Mouse (Mus musculus): ENCODE results near the gene Tmem63a. TPM values are rescaled to one million over a fixed set of nuclear protein-coding genes. Genes with fewer than 3 reads are reported as not detected.
"Not testable (repeated sequence)": the region's sequence is repeated elsewhere in the genome, so short reads cannot be mapped to it uniquely, and the experiment has no call there.

Gene Tmem63a
- 3.6 and 3.7 TPM in 2 replicates for polyA plus RNA-seq (2012; rRNA removed)

GRCm38 (mm10) chr1:180942166-180943031 is at the start of gene Tmem63a:
Gene Tmem63a (plus strand): TSS chr1:180942344.
- peaks cover 7% of the 10 kb centered on the region for H3K4me1 ChIP-seq (ENCODE audit: control insufficient read depth, insufficient read depth, low read length)
- no peaks in the 10 kb centered on the region for H3K36me3 ChIP-seq (ENCODE audit: control insufficient read depth, insufficient read depth, low read length)
- H3K4me3 ChIP-seq (ENCODE audit: control insufficient read depth, low read depth, low read length), result peak within 1 kb of the TSS; percentile 79
- no peak for TF ChIP-seq CTCF (IDR thresholded peaks at IDR 0.05; ENCODE audit: control insufficient read depth, insufficient read depth, insufficient replicate concordance, low read depth, low read length)
- TF ChIP-seq POLR2A (IDR thresholded peaks at IDR 0.05; ENCODE audit: control insufficient read depth, low read depth, low read length), result peak; percentile 10; the same call in 1 of the 2 replicates
- no peaks in the 10 kb centered on the region for H3K27me3 ChIP-seq (ENCODE audit: control insufficient read depth, insufficient read depth, low read length)
- peak within 1 kb of the TSS; percentile 80 for H3K27ac ChIP-seq (ENCODE audit: control insufficient read depth, insufficient read depth, low read depth, low read length)

GRCm38 (mm10) chr1:180892808-180893207 is 49.3 kb upstream of the Tmem63a start, which contains the start of gene Lefty2:
Gene Lefty2 (plus strand): TSS chr1:180893108.
- no peaks in the 10 kb centered on the region for H3K27me3 ChIP-seq (ENCODE audit: control insufficient read depth, insufficient read depth, low read length)
- H3K4me3 ChIP-seq (ENCODE audit: control insufficient read depth, low read depth, low read length), result no peak within 1 kb of the TSS
- H3K27ac ChIP-seq (ENCODE audit: control insufficient read depth, insufficient read depth, low read depth, low read length), result no peak within 1 kb of the TSS
- TF ChIP-seq CTCF (IDR thresholded peaks at IDR 0.05; ENCODE audit: control insufficient read depth, insufficient read depth, insufficient replicate concordance, low read depth, low read length), result no peak
- no peak for TF ChIP-seq POLR2A (IDR thresholded peaks at IDR 0.05; ENCODE audit: control insufficient read depth, low read depth, low read length)
- H3K4me1 ChIP-seq (ENCODE audit: control insufficient read depth, insufficient read depth, low read length), result peaks cover 15% of the 10 kb centered on the region
- H3K36me3 ChIP-seq (ENCODE audit: control insufficient read depth, insufficient read depth, low read length), result no peaks in the 10 kb centered on the region

GRCm38 (mm10) chr1:180894088-180894987 is 47.8 kb upstream of the Tmem63a start:
- H3K4me1 ChIP-seq (ENCODE audit: control insufficient read depth, insufficient read depth, low read length); H3K36me3 ChIP-seq (ENCODE audit: control insufficient read depth, insufficient read depth, low read length); H3K27ac ChIP-seq (ENCODE audit: control insufficient read depth, insufficient read depth, low read depth, low read length); H3K27me3 ChIP-seq (ENCODE audit: control insufficient read depth, insufficient read depth, low read length): not testable (repeated sequence)
- H3K4me3 ChIP-seq (ENCODE audit: control insufficient read depth, low read depth, low read length), result peak overlapping the region; percentile 1

GRCm38 (mm10) chr1:180901107-180901506 is 41.0 kb upstream of the Tmem63a start:
- TF ChIP-seq POLR2A (IDR thresholded peaks at IDR 0.05; ENCODE audit: control insufficient read depth, low read depth, low read length) (no peak), CTCF (IDR thresholded peaks at IDR 0.05; ENCODE audit: control insufficient read depth, insufficient read depth, insufficient replicate concordance, low read depth, low read length) (no peak)
- H3K27me3 ChIP-seq (ENCODE audit: control insufficient read depth, insufficient read depth, low read length), result no peaks in the 10 kb centered on the region
- H3K36me3 ChIP-seq (ENCODE audit: control insufficient read depth, insufficient read depth, low read length), result no peaks in the 10 kb centered on the region
- no peak overlapping the region for H3K4me3 ChIP-seq (ENCODE audit: control insufficient read depth, low read depth, low read length)
- no peak overlapping the region for H3K27ac ChIP-seq (ENCODE audit: control insufficient read depth, insufficient read depth, low read depth, low read length)
- peaks cover 14% of the 10 kb centered on the region for H3K4me1 ChIP-seq (ENCODE audit: control insufficient read depth, insufficient read depth, low read length)

GRCm38 (mm10) chr1:180902915-180903314 is 39.2 kb upstream of the Tmem63a start:
- Histone ChIP-seq H3K27ac (ENCODE audit: control insufficient read depth, insufficient read depth, low read depth, low read length) (no peak overlapping the region), H3K36me3 (ENCODE audit: control insufficient read depth, insufficient read depth, low read length) (no peaks in the 10 kb centered on the region), H3K27me3 (ENCODE audit: control insufficient read depth, insufficient read depth, low read length) (no peaks in the 10 kb centered on the region), H3K4me3 (ENCODE audit: control insufficient read depth, low read depth, low read length) (no peak overlapping the region), H3K4me1 (ENCODE audit: control insufficient read depth, insufficient read depth, low read length) (peaks cover 14% of the 10 kb centered on the region)
- no peak for TF ChIP-seq CTCF (IDR thresholded peaks at IDR 0.05; ENCODE audit: control insufficient read depth, insufficient read depth, insufficient replicate concordance, low read depth, low read length)
- TF ChIP-seq POLR2A (IDR thresholded peaks at IDR 0.05; ENCODE audit: control insufficient read depth, low read depth, low read length), result no peak

GRCm38 (mm10) chr1:180903666-180904038 is 38.5 kb upstream of the Tmem63a start:
- TF ChIP-seq POLR2A (IDR thresholded peaks at IDR 0.05; ENCODE audit: control insufficient read depth, low read depth, low read length) (no peak), CTCF (IDR thresholded peaks at IDR 0.05; ENCODE audit: control insufficient read depth, insufficient read depth, insufficient replicate concordance, low read depth, low read length) (no peak)
- peak overlapping the region; percentile 79 for H3K27ac ChIP-seq (ENCODE audit: control insufficient read depth, insufficient read depth, low read depth, low read length)
- peaks cover 14% of the 10 kb centered on the region for H3K4me1 ChIP-seq (ENCODE audit: control insufficient read depth, insufficient read depth, low read length)
- no peaks in the 10 kb centered on the region for H3K36me3 ChIP-seq (ENCODE audit: control insufficient read depth, insufficient read depth, low read length)
- no peaks in the 10 kb centered on the region for H3K27me3 ChIP-seq (ENCODE audit: control insufficient read depth, insufficient read depth, low read length)
- H3K4me3 ChIP-seq (ENCODE audit: control insufficient read depth, low read depth, low read length), result peak overlapping the region; percentile 89
